Mouse (Mus musculus) CH12F3 (cell line): ENCODE measurements around the gene Ubr2.

Experiments
- in situ Hi-C: fragments of 300-500 bp; cut with MboI; formaldehyde crosslinking; loops from 2 replicates; pipeline ENCODE4 v1.14.3; 2020; ENCODE audit warnings: low sequenced_read_pairs

The Ubr2 gene

GRCm38 (mm10) chr17:47005741-47006405 is 4.5 kb downstream of the Ubr2 start:
- in situ Hi-C loops, result no loop called here

GRCm38 (mm10) chr17:47003305-47003704 is 7.1 kb downstream of the Ubr2 start:
- in situ Hi-C loops, result no loop called here

GRCm38 (mm10) chr17:47002401-47002800 is 8.0 kb downstream of the Ubr2 start:
- in situ Hi-C loops, result no loop called here

GRCm38 (mm10) chr17:46998840-46999239 is 11.5 kb downstream of the Ubr2 start:
- in situ Hi-C loops, result no loop called here

GRCm38 (mm10) chr17:46996484-46996883 is 13.9 kb downstream of the Ubr2 start:
- in situ Hi-C loops, result no loop called here

GRCm38 (mm10) chr17:46995621-46996020 is 14.7 kb downstream of the Ubr2 start:
- in situ Hi-C loops, result no loop called here

- in situ Hi-C loops, result no loop called here
Observed at GRCm38 (mm10) chr17:46994641-46995398, 15.5 kb downstream of the Ubr2 start.

GRCm38 (mm10) chr17:46993625-46994024 is 16.7 kb downstream of the Ubr2 start:
- in situ Hi-C loops, result no loop called here

GRCm38 (mm10) chr17:46987631-46988030 is 22.7 kb downstream of the Ubr2 start:
- in situ Hi-C loops, result no loop called here

GRCm38 (mm10) chr17:46980050-46980449 is 30.3 kb downstream of the Ubr2 start:
- in situ Hi-C loops, result no loop called here

- in situ Hi-C loops, result no loop called here
Observed at GRCm38 (mm10) chr17:46975183-46975582, 35.2 kb downstream of the Ubr2 start.

GRCm38 (mm10) chr17:46972603-46973002 is 37.8 kb downstream of the Ubr2 start:
- in situ Hi-C loops, result loop anchor here (25.0 kb wide), 1 partner anchor 760 kb away; the partner anchor contains the start of genes Polh and Xpo5

- in situ Hi-C loops, result loop anchor here (25.0 kb wide), 1 partner anchor 755 kb away; the partner anchor contains the start of genes Polh and Xpo5
Observed at GRCm38 (mm10) chr17:46966892-46967291, 43.5 kb downstream of the Ubr2 start.

- in situ Hi-C loops, result loop anchor here (25.0 kb wide), 1 partner anchor 751 kb away; the partner anchor contains the start of genes Polh and Xpo5
Observed at GRCm38 (mm10) chr17:46963186-46963585, 47.2 kb downstream of the Ubr2 start.

- in situ Hi-C loops, result loop anchor here (25.0 kb wide), 1 partner anchor 750 kb away; the partner anchor contains the start of genes Polh and Xpo5
Observed at GRCm38 (mm10) chr17:46962153-46962552, 48.2 kb downstream of the Ubr2 start.

- in situ Hi-C loops, result loop anchor here (25.0 kb wide), 1 partner anchor 748 kb away; the partner anchor contains the start of genes Polh and Xpo5
Observed at GRCm38 (mm10) chr17:46960216-46960615, 50.1 kb downstream of the Ubr2 start.

- in situ Hi-C loops, result loop anchor here (25.0 kb wide), 1 partner anchor 746 kb away; the partner anchor contains the start of genes Polh and Xpo5
Observed at GRCm38 (mm10) chr17:46958045-46958444, 52.3 kb downstream of the Ubr2 start.

GRCm38 (mm10) chr17:46946276-46946675 is 64.1 kb downstream of the Ubr2 start:
- in situ Hi-C loops, result no loop called here

- in situ Hi-C loops, result no loop called here
Observed at GRCm38 (mm10) chr17:46942421-46942820, 67.9 kb downstream of the Ubr2 start.

GRCm38 (mm10) chr17:46940461-46940860 is 69.9 kb downstream of the Ubr2 start:
- in situ Hi-C loops, result no loop called here

GRCm38 (mm10) chr17:46933557-46934348 is 76.6 kb downstream of the Ubr2 start:
- in situ Hi-C loops, result no loop called here
